Comparison of ENCODE assay signal across 18 mouse cellular contexts in genomic region chr4:109241221-109241620, GRCm38 (mm10). TPM values are rescaled to one million over a fixed set of nuclear protein-coding genes. Genes with fewer than 3 reads are reported as not detected.
DNase-seq lines count a peak whose midpoint lies in the region; ATAC-seq and TF ChIP-seq lines count a peak whose summit lies in the region.
"Had no signal": no experiment of that assay in that cellular context is flagged by ENCODE, and none has a peak within 500 bp of the region (broad histone marks: within the 10 kb centered on the region; RNA-seq: fewer than 3 reads in every experiment).

No protein-coding gene starts in this region.

- peak overlapping the region; percentile 36 for H3K27ac ChIP-seq in heart, adult 2 months
- no peak overlapping the region for H3K27ac ChIP-seq in limb, embryonic 10.5 days
- no peak overlapping the region for H3K27ac ChIP-seq in forebrain, postnatal 0 days (ENCODE audit: low read depth, low read length)
- H3K27ac ChIP-seq in midbrain, postnatal 0 days (ENCODE audit: low read depth, low read length) = no peak overlapping the region
- H3K27ac ChIP-seq: kidney, embryonic 15.5 days; liver, embryonic 15.5 days; macrophage; midbrain, embryonic 15.5 days had no signal

- intact Hi-C loops in heart, adult 2 months (cut with DNase I) = no loop called here

- no peaks in the 10 kb centered on the region for H3K27me3 ChIP-seq in heart, adult 2 months (ENCODE audit: control insufficient read depth, insufficient read depth, low read length)
- no peaks in the 10 kb centered on the region for H3K27me3 ChIP-seq in limb, embryonic 10.5 days (ENCODE audit: low read depth, poor library complexity, severe bottlenecking)
- H3K27me3 ChIP-seq in forebrain, postnatal 0 days (ENCODE audit: insufficient read depth, low read length) = no peaks in the 10 kb centered on the region
- no peaks in the 10 kb centered on the region for H3K27me3 ChIP-seq in midbrain, postnatal 0 days (ENCODE audit: insufficient read depth, low read length)
- H3K27me3 ChIP-seq: heart, embryonic 13.5 days; kidney, embryonic 15.5 days; liver, embryonic 15.5 days; midbrain, embryonic 15.5 days had no signal

- no peak overlapping the region for H3K4me2 ChIP-seq in forebrain, postnatal 0 days (ENCODE audit: low read depth)
- no peak overlapping the region for H3K4me2 ChIP-seq in midbrain, postnatal 0 days (ENCODE audit: low read depth, low read length, poor library complexity, severe bottlenecking)
- H3K4me2 ChIP-seq: heart, embryonic 13.5 days; kidney, embryonic 15.5 days; liver, embryonic 15.5 days; midbrain, embryonic 15.5 days had no signal

- ATAC-seq in forebrain, postnatal 0 days = no peak
- no peak for ATAC-seq in midbrain, postnatal 0 days (ENCODE audit: low FRiP score)
- ATAC-seq: activated CD4-positive, CD25-positive, alpha-beta regulatory T cell, adult 4 months had no signal

- no peak for DNase-seq in heart, adult 2 months
- no peak for DNase-seq in heart, adult 8-10 months (ENCODE audit: low spot score)
- DNase-seq in MN1 (ENCODE audit: low spot score) = peak; percentile 20
- DNase-seq in embryo, embryonic 11 days = peak; percentile 49
- DNase-seq in limb, embryonic 10.5 days (ENCODE audit: low spot score) = peak; percentile 40
- no peak for DNase-seq in Muller cell, postnatal 12 days (ENCODE audit: inconsistent ontology term)
- no peak for DNase-seq in forebrain, postnatal 0 days
- DNase-seq in midbrain, postnatal 0 days (ENCODE audit: low spot score) = no peak
- DNase-seq: B cell, adult 2 months; retina, postnatal 1 day; thymus, adult 18-20 months had no signal

- no peak overlapping the region for H3K4me3 ChIP-seq in heart, adult 2 months
- no peak overlapping the region for H3K4me3 ChIP-seq in limb, embryonic 10.5 days
- no peak overlapping the region for H3K4me3 ChIP-seq in forebrain, postnatal 0 days (ENCODE audit: low read depth, low read length)
- H3K4me3 ChIP-seq in midbrain, postnatal 0 days (ENCODE audit: low read depth, low read length) = no peak overlapping the region
- H3K4me3 ChIP-seq: heart, embryonic 13.5 days; kidney, embryonic 15.5 days; liver, embryonic 15.5 days; midbrain, embryonic 15.5 days had no signal

- no peak for TF ChIP-seq EP300 in heart, adult 2 months (IDR thresholded peaks at IDR 0.05; ENCODE audit: insufficient read depth, low read depth, low read length)

- TF ChIP-seq POLR2A in heart, adult 2 months (IDR thresholded peaks at IDR 0.05; ENCODE audit: insufficient read depth, low read depth, low read length) = no peak

- H3K4me1 ChIP-seq in heart, adult 2 months (ENCODE audit: control insufficient read depth, insufficient read depth, low read length) = peaks cover 2% of the 10 kb centered on the region; the same call in 1 of the 2 replicates
- peaks cover 14% of the 10 kb centered on the region for H3K4me1 ChIP-seq in limb, embryonic 10.5 days
- no peaks in the 10 kb centered on the region for H3K4me1 ChIP-seq in forebrain, postnatal 0 days (ENCODE audit: insufficient read depth)
- H3K4me1 ChIP-seq in midbrain, postnatal 0 days (ENCODE audit: insufficient read depth, low read length) = no peaks in the 10 kb centered on the region
- H3K4me1 ChIP-seq: liver, embryonic 15.5 days had no signal

- H3K9ac ChIP-seq in heart, adult 2 months (ENCODE audit: low read depth, low read length) = no peak overlapping the region
- no peak overlapping the region for H3K9ac ChIP-seq in forebrain, postnatal 0 days
- no peak overlapping the region for H3K9ac ChIP-seq in midbrain, postnatal 0 days (replicated peaks; ENCODE audit: low read length, poor library complexity, severe bottlenecking)
- H3K9ac ChIP-seq: heart, embryonic 13.5 days; kidney, embryonic 15.5 days; liver, embryonic 15.5 days; midbrain, embryonic 15.5 days had no signal

- no peak for TF ChIP-seq CTCF in heart, adult 2 months (IDR thresholded peaks at IDR 0.05)
- TF ChIP-seq CTCF in forebrain, postnatal 0 days (IDR thresholded peaks at IDR 0.05; ENCODE audit: low read depth) = no peak
- TF ChIP-seq CTCF in midbrain, postnatal 0 days (IDR thresholded peaks at IDR 0.05) = no peak

- H3K79me2 ChIP-seq in heart, adult 2 months (replicated peaks; ENCODE audit: control insufficient read depth, insufficient read depth, low read length) = no peaks in the 10 kb centered on the region

- no peaks in the 10 kb centered on the region for H3K9me3 ChIP-seq in limb, embryonic 10.5 days (replicated peaks)
- no peaks in the 10 kb centered on the region for H3K9me3 ChIP-seq in forebrain, postnatal 0 days (ENCODE audit: low read length)
- H3K9me3 ChIP-seq in midbrain, postnatal 0 days (ENCODE audit: low read length) = no peaks in the 10 kb centered on the region
- H3K9me3 ChIP-seq: heart, embryonic 13.5 days; kidney, embryonic 15.5 days; liver, embryonic 15.5 days; midbrain, embryonic 15.5 days had no signal

- H3K36me3 ChIP-seq in heart, adult 2 months (ENCODE audit: control insufficient read depth, insufficient read depth, low read length) = no peaks in the 10 kb centered on the region
- no peaks in the 10 kb centered on the region for H3K36me3 ChIP-seq in limb, embryonic 10.5 days
- no peaks in the 10 kb centered on the region for H3K36me3 ChIP-seq in forebrain, postnatal 0 days (ENCODE audit: insufficient read depth)
- H3K36me3 ChIP-seq in midbrain, postnatal 0 days (ENCODE audit: insufficient read depth, low read length) = no peaks in the 10 kb centered on the region
- H3K36me3 ChIP-seq: heart, embryonic 13.5 days; kidney, embryonic 15.5 days; liver, embryonic 15.5 days; midbrain, embryonic 15.5 days had no signal

RNA-seq across cellular contexts. Expression of gene Calr4, which starts 6.9 kb away (rescaled TPM):
- total RNA-seq in heart, adult 2 months (2021) = not detected
- polyA plus RNA-seq in heart, adult 2 months (2012; rRNA removed) = 0.15 TPM in 1 of 2 replicates, not detected in the other
- total RNA-seq in heart, adult 8-10 months (2022) = not detected
- polyA plus RNA-seq in limb, embryonic 10.5 days (2016; fragmentation: Nextera tagmentation; extraction: Ambion mirVana) = not detected in 2 replicates
- total RNA-seq in forebrain, postnatal 0 days (2014; rRNA removed) = 0.23 and 0.62 TPM in 2 replicates
- polyA plus RNA-seq in forebrain, postnatal 0 days (2015; fragmentation: Nextera tagmentation; extraction: Ambion mirVana) = 0.08 and 0.29 TPM in 2 replicates
- total RNA-seq in midbrain, postnatal 0 days (2014; rRNA removed) = 0.57 and 0.77 TPM in 2 replicates
- 0.41 and 0.80 TPM in 2 replicates for polyA plus RNA-seq in midbrain, postnatal 0 days (2015; fragmentation: Nextera tagmentation; extraction: Ambion mirVana)
- polyA plus RNA-seq: activated CD4-positive, CD25-positive, alpha-beta regulatory T cell, adult 4 months; liver, embryonic 15.5 days; macrophage; spleen, adult 2 months had no signal

RNA-seq across cellular contexts. Expression of gene Eps15, which starts 38.8 kb away (rescaled TPM):
- 10 to 100 TPM; 43.1 to 46.8 TPM for total RNA-seq in heart, adult 2 months (2021)
- polyA plus RNA-seq in heart, adult 2 months (2012; rRNA removed) = 9.9 and 19.3 TPM in 2 replicates
- 10 to 100 TPM; 40.2 to 48.6 (median 44.1) TPM for total RNA-seq in heart, adult 8-10 months (2022)
- 26.4 and 33.4 TPM in 2 replicates for polyA plus RNA-seq in limb, embryonic 10.5 days (2016; fragmentation: Nextera tagmentation; extraction: Ambion mirVana)
- total RNA-seq in forebrain, postnatal 0 days (2014; rRNA removed) = 108 and 109 TPM in 2 replicates
- 33.1 and 42.6 TPM in 2 replicates for polyA plus RNA-seq in forebrain, postnatal 0 days (2015; fragmentation: Nextera tagmentation; extraction: Ambion mirVana)
- 102 and 148 TPM in 2 replicates for total RNA-seq in midbrain, postnatal 0 days (2014; rRNA removed)
- 57.6 and 58.7 TPM in 2 replicates for polyA plus RNA-seq in midbrain, postnatal 0 days (2015; fragmentation: Nextera tagmentation; extraction: Ambion mirVana)

RNA-seq across cellular contexts. Expression of gene Osbpl9, which starts 39.1 kb away (rescaled TPM):
- total RNA-seq in heart, adult 2 months (2021) = 100 to 1,000 TPM in 1 of 2 experiments, 10 to 100 TPM in 1; 91.6 to 102 TPM
- 92.3 and 142 TPM in 2 replicates for polyA plus RNA-seq in heart, adult 2 months (2012; rRNA removed)
- total RNA-seq in heart, adult 8-10 months (2022) = 100 to 1,000 TPM in 2 of 4 experiments, 10 to 100 TPM in 2; 85.9 to 105 (median 95.9) TPM
- polyA plus RNA-seq in limb, embryonic 10.5 days (2016; fragmentation: Nextera tagmentation; extraction: Ambion mirVana) = 57.7 and 64.5 TPM in 2 replicates
- total RNA-seq in forebrain, postnatal 0 days (2014; rRNA removed) = 67.0 and 86.4 TPM in 2 replicates
- 42.3 and 53.6 TPM in 2 replicates for polyA plus RNA-seq in forebrain, postnatal 0 days (2015; fragmentation: Nextera tagmentation; extraction: Ambion mirVana)
- total RNA-seq in midbrain, postnatal 0 days (2014; rRNA removed) = 70.5 and 74.9 TPM in 2 replicates
- 56.9 and 57.8 TPM in 2 replicates for polyA plus RNA-seq in midbrain, postnatal 0 days (2015; fragmentation: Nextera tagmentation; extraction: Ambion mirVana)

Comparison
In these comparisons a context has a peak if more than half of its experiments do, and no peak if none do; other contexts are left out.
1. DNase-seq: peak in MN1 (single experiment), embryo, embryonic 11 days (single experiment) and limb, embryonic 10.5 days (single experiment); none in heart, adult 2 months (0 of 2), heart, adult 8-10 months (single experiment), Muller cell, postnatal 12 days (single experiment), forebrain, postnatal 0 days (single experiment) and midbrain, postnatal 0 days (single experiment).